Mouse (Mus musculus) olfactory bulb, adult 2 months (tissue): ENCODE results near the gene S100a5. TPM values are rescaled to one million over a fixed set of nuclear protein-coding genes. Genes with fewer than 3 reads are reported as not detected.

ENCODE experiments used
- H3K27ac ChIP-seq: fragments of 200-500 bp; 2 replicates; pipeline ENCODE4 v1.5.1; 2012; ENCODE audit warnings: low read depth, low read length; ENCODE audit not compliant: insufficient read depth
- H3K4me1 ChIP-seq: fragments of 200-500 bp; 2 replicates; pipeline ENCODE4 v1.6.1; 2012; ENCODE audit warnings: low read length; ENCODE audit not compliant: control insufficient read depth, insufficient read depth
- H3K4me3 ChIP-seq: fragments of 200-500 bp; 2 replicates; pipeline ENCODE4 v1.5.1; 2012; ENCODE audit warnings: mild to moderate bottlenecking, low read depth, low read length, moderate library complexity; ENCODE audit not compliant: insufficient read depth
- CTCF ChIP-seq: fragments of 200-500 bp; IDR thresholded peaks from 2 replicates; pipeline ENCODE4 v1.5.1; 2012; ENCODE audit warnings: low read depth, mild to moderate bottlenecking, low read length, moderate library complexity; ENCODE audit not compliant: insufficient read depth
- POLR2A ChIP-seq: fragments of 200-500 bp; IDR thresholded peaks from 2 replicates; pipeline ENCODE4 v1.6.1; 2012; ENCODE audit warnings: mild to moderate bottlenecking, low read depth, low read length, moderate library complexity; ENCODE audit not compliant: insufficient read depth
- WGBS: fragments of 180-500 bp; shearing (Covaris S2); methylation state at CpG from one replicate; pipeline ENCODE4 v1.1.7; 2018; 5-methylcytosine and 5-hydroxymethylcytosine counted together
- polyA plus RNA-seq: library from polyadenylated mRNA; stranded (reverse); fragments of >200 nt; gene quantifications from 2 replicates; pipeline ENCODE4 v1.2.4, GENCODE M21; 2012; ENCODE audit warnings: low replicate concordance; ENCODE audit not compliant: missing spikeins, insufficient read depth, insufficient read length

The S100a5 gene
- polyA plus RNA-seq, 1 experiment, result not detected

- TF ChIP-seq POLR2A (no peak), CTCF (no peak)
- WGBS, result 77% methylated on average over 4 of the region's 4 CpGs
- Histone ChIP-seq H3K4me1 (peaks cover 10% of the 10 kb centered on the region), H3K4me3 (no peak overlapping the region), H3K27ac (no peak overlapping the region)
Observed at GRCm38 (mm10) chr3:90627807-90628206, 19.5 kb downstream of the S100a5 start.

GRCm38 (mm10) chr3:90629298-90629697 lies 21.0 kb downstream of the S100a5 start:
- WGBS, result 66% methylated on average over 2 of the region's 2 CpGs
- TF ChIP-seq POLR2A, result no peak
- TF ChIP-seq CTCF, result no peak
- no peak overlapping the region for H3K27ac ChIP-seq

GRCm38 (mm10) chr3:90631984-90632383 lies 23.7 kb downstream of the S100a5 start:
- WGBS, result 89% methylated on average over 2 of the region's 2 CpGs
- H3K4me3 ChIP-seq, result no peak overlapping the region
- no peaks in the 10 kb centered on the region for H3K4me1 ChIP-seq
- H3K27ac ChIP-seq, result no peak overlapping the region
- TF ChIP-seq CTCF, result no peak
- TF ChIP-seq POLR2A, result no peak

More at GRCm38 (mm10) chr3:90629298-90629697, 21.0 kb downstream of the S100a5 start:
- Histone ChIP-seq H3K4me1 (peaks cover 3% of the 10 kb centered on the region; the same call in 1 of the 2 replicates), H3K4me3 (no peak overlapping the region)

- Histone ChIP-seq H3K4me1 (peaks cover 10% of the 10 kb centered on the region), H3K27ac (no peak overlapping the region), H3K4me3 (no peak overlapping the region)
- 73% methylated on average over 1 of the region's 1 CpGs for WGBS
- TF ChIP-seq POLR2A (no peak), CTCF (no peak)
Observed at GRCm38 (mm10) chr3:90638511-90639275, 30.4 kb downstream of the S100a5 start.

GRCm38 (mm10) chr3:90639511-90640154 lies 31.3 kb downstream of the S100a5 start:
- Histone ChIP-seq H3K4me3 (no peak overlapping the region), H3K27ac (no peak overlapping the region), H3K4me1 (peaks cover 14% of the 10 kb centered on the region)
- TF ChIP-seq CTCF, result no peak
- no peak for TF ChIP-seq POLR2A
- WGBS, result 57% methylated on average over 7 of the region's 7 CpGs

GRCm38 (mm10) chr3:90640981-90641380 lies 32.7 kb downstream of the S100a5 start:
- Histone ChIP-seq H3K27ac (no peak overlapping the region), H3K4me1 (peaks cover 14% of the 10 kb centered on the region), H3K4me3 (no peak overlapping the region)
- 84% methylated on average over 7 of the region's 7 CpGs for WGBS
- no peak for TF ChIP-seq POLR2A
- no peak for TF ChIP-seq CTCF

GRCm38 (mm10) chr3:90644220-90644619 lies 35.9 kb downstream of the S100a5 start:
- Histone ChIP-seq H3K4me1 (peaks cover 16% of the 10 kb centered on the region), H3K27ac (no peak overlapping the region), H3K4me3 (no peak overlapping the region)
- TF ChIP-seq CTCF, result no peak; the same call in 1 of the 2 replicates
- WGBS, result 52% methylated on average over 3 of the region's 3 CpGs

GRCm38 (mm10) chr3:90647291-90647690 lies 39.0 kb downstream of the S100a5 start:
- no peak for TF ChIP-seq POLR2A
- no peak for TF ChIP-seq CTCF
- WGBS, result 91% methylated on average over 1 of the region's 1 CpGs
- peaks cover 13% of the 10 kb centered on the region for H3K4me1 ChIP-seq
- no peak overlapping the region for H3K27ac ChIP-seq
- no peak overlapping the region for H3K4me3 ChIP-seq

- Histone ChIP-seq H3K4me1 (peaks cover 6% of the 10 kb centered on the region; the same call in 1 of the 2 replicates), H3K27ac (peak overlapping the region; percentile 79; the same call in 1 of the 2 replicates), H3K4me3 (no peak overlapping the region)
- TF ChIP-seq CTCF (no peak), POLR2A (no peak)
Observed at GRCm38 (mm10) chr3:90648981-90649380, 40.7 kb downstream of the S100a5 start.
